Mouse (Mus musculus): ENCODE results near the gene Gnptab. TPM values are rescaled to one million over a fixed set of nuclear protein-coding genes. Genes with fewer than 3 reads are reported as not detected.

Gnptab gene
- polyA plus RNA-seq, 1 experiment = 7.5 TPM

GRCm38 (mm10) chr10:88354599-88354998, 24.3 kb upstream of the Gnptab start:
- H3K79me2 ChIP-seq (ENCODE audit: control insufficient read depth, insufficient read depth) = no peaks in the 10 kb centered on the region
- TF ChIP-seq MYOG (IDR thresholded peaks at IDR 0.05; ENCODE audit: control insufficient read depth, extremely low read depth, insufficient read length) (no peak), FOSL1 (IDR thresholded peaks at IDR 0.05; ENCODE audit: insufficient read depth, low read length, poor library complexity, severe bottlenecking) (no peak), CTCF (IDR thresholded peaks at IDR 0.05; ENCODE audit: control insufficient read depth, insufficient read depth, insufficient read length) (no peak), USF1 (IDR thresholded peaks at IDR 0.05; ENCODE audit: low read depth) (no peak), MAX (IDR thresholded peaks at IDR 0.05) (no peak), MYOD1 (IDR thresholded peaks at IDR 0.05; ENCODE audit: control insufficient read depth, insufficient read length, low read depth) (no peak), CEBPB (IDR thresholded peaks at IDR 0.05; ENCODE audit: low read depth) (no peak)
- H3K79me3 ChIP-seq (ENCODE audit: low read depth) = no peaks in the 10 kb centered on the region
- H3K27me3 ChIP-seq (ENCODE audit: control insufficient read depth, insufficient read depth, insufficient read length) = no peaks in the 10 kb centered on the region
- no peaks in the 10 kb centered on the region for H3K36me3 ChIP-seq (ENCODE audit: control insufficient read depth, insufficient read depth)
- no peak overlapping the region for H3K4me3 ChIP-seq (ENCODE audit: insufficient read depth, poor library complexity, severe bottlenecking)
- H3ac ChIP-seq (ENCODE audit: control insufficient read depth, insufficient read length, low read depth) = no peak overlapping the region

- no peak for TF ChIP-seq MAX (IDR thresholded peaks at IDR 0.05)
- no peak for TF ChIP-seq MYOD1 (IDR thresholded peaks at IDR 0.05; ENCODE audit: control insufficient read depth, insufficient read length, low read depth)
- no peak for TF ChIP-seq FOSL1 (IDR thresholded peaks at IDR 0.05; ENCODE audit: insufficient read depth, low read length, poor library complexity, severe bottlenecking)
- TF ChIP-seq CEBPB (IDR thresholded peaks at IDR 0.05; ENCODE audit: low read depth) = no peak
- TF ChIP-seq CTCF (IDR thresholded peaks at IDR 0.05; ENCODE audit: control insufficient read depth, insufficient read depth, insufficient read length) = no peak
- no peak for TF ChIP-seq USF1 (IDR thresholded peaks at IDR 0.05; ENCODE audit: low read depth)
- TF ChIP-seq MYOG (IDR thresholded peaks at IDR 0.05; ENCODE audit: control insufficient read depth, extremely low read depth, insufficient read length) = no peak
- no peaks in the 10 kb centered on the region for H3K79me2 ChIP-seq (ENCODE audit: control insufficient read depth, insufficient read depth)
These were observed 22.6 kb upstream of the Gnptab start for GRCm38 (mm10) chr10:88356114-88356982.

GRCm38 (mm10) chr10:88356983-88357559, 21.9 kb upstream of the Gnptab start:
- peak overlapping the region; percentile 85 for H3ac ChIP-seq (ENCODE audit: control insufficient read depth, insufficient read length, low read depth)
- no peaks in the 10 kb centered on the region for H3K27me3 ChIP-seq (ENCODE audit: control insufficient read depth, insufficient read depth, insufficient read length)
- H3K36me3 ChIP-seq (ENCODE audit: control insufficient read depth, insufficient read depth) = no peaks in the 10 kb centered on the region
- no peaks in the 10 kb centered on the region for H3K79me2 ChIP-seq (ENCODE audit: control insufficient read depth, insufficient read depth)
- TF ChIP-seq CTCF (IDR thresholded peaks at IDR 0.05; ENCODE audit: control insufficient read depth, insufficient read depth, insufficient read length) = no peak
- peak; percentile 92 for TF ChIP-seq CEBPB (IDR thresholded peaks at IDR 0.05; ENCODE audit: low read depth)
- no peaks in the 10 kb centered on the region for H3K79me3 ChIP-seq (ENCODE audit: low read depth)
- H3K4me3 ChIP-seq (ENCODE audit: insufficient read depth, poor library complexity, severe bottlenecking) = peak overlapping the region; percentile 39

More at GRCm38 (mm10) chr10:88356114-88356982, 22.6 kb upstream of the Gnptab start:
- Histone ChIP-seq H3ac (ENCODE audit: control insufficient read depth, insufficient read length, low read depth) (peak overlapping the region; percentile 85), H3K36me3 (ENCODE audit: control insufficient read depth, insufficient read depth) (no peaks in the 10 kb centered on the region), H3K27me3 (ENCODE audit: control insufficient read depth, insufficient read depth, insufficient read length) (no peaks in the 10 kb centered on the region), H3K4me3 (ENCODE audit: insufficient read depth, poor library complexity, severe bottlenecking) (peak overlapping the region; percentile 39), H3K79me3 (ENCODE audit: low read depth) (no peaks in the 10 kb centered on the region)

- no peak overlapping the region for H3K4me3 ChIP-seq (ENCODE audit: insufficient read depth, poor library complexity, severe bottlenecking)
- H3K27me3 ChIP-seq (ENCODE audit: control insufficient read depth, insufficient read depth, insufficient read length) = no peaks in the 10 kb centered on the region
- H3K79me3 ChIP-seq (ENCODE audit: low read depth) = no peaks in the 10 kb centered on the region
- H3ac ChIP-seq (ENCODE audit: control insufficient read depth, insufficient read length, low read depth) = no peak overlapping the region
- TF ChIP-seq MYOD1 (IDR thresholded peaks at IDR 0.05; ENCODE audit: control insufficient read depth, insufficient read length, low read depth) (no peak), CTCF (IDR thresholded peaks at IDR 0.05; ENCODE audit: control insufficient read depth, insufficient read depth, insufficient read length) (no peak), USF1 (IDR thresholded peaks at IDR 0.05; ENCODE audit: low read depth) (no peak), CEBPB (IDR thresholded peaks at IDR 0.05; ENCODE audit: low read depth) (no peak), MYOG (IDR thresholded peaks at IDR 0.05; ENCODE audit: control insufficient read depth, extremely low read depth, insufficient read length) (no peak), MAX (IDR thresholded peaks at IDR 0.05) (no peak), FOSL1 (IDR thresholded peaks at IDR 0.05; ENCODE audit: insufficient read depth, low read length, poor library complexity, severe bottlenecking) (no peak)
- no peaks in the 10 kb centered on the region for H3K79me2 ChIP-seq (ENCODE audit: control insufficient read depth, insufficient read depth)
- no peaks in the 10 kb centered on the region for H3K36me3 ChIP-seq (ENCODE audit: control insufficient read depth, insufficient read depth)
These were observed 16.7 kb upstream of the Gnptab start for GRCm38 (mm10) chr10:88362218-88362617.

GRCm38 (mm10) chr10:88364221-88364620, 14.7 kb upstream of the Gnptab start:
- Histone ChIP-seq H3ac (ENCODE audit: control insufficient read depth, insufficient read length, low read depth) (no peak overlapping the region), H3K36me3 (ENCODE audit: control insufficient read depth, insufficient read depth) (no peaks in the 10 kb centered on the region), H3K79me3 (ENCODE audit: low read depth) (no peaks in the 10 kb centered on the region), H3K4me3 (ENCODE audit: insufficient read depth, poor library complexity, severe bottlenecking) (no peak overlapping the region), H3K79me2 (ENCODE audit: control insufficient read depth, insufficient read depth) (no peaks in the 10 kb centered on the region), H3K27me3 (ENCODE audit: control insufficient read depth, insufficient read depth, insufficient read length) (no peaks in the 10 kb centered on the region)
- no peak for TF ChIP-seq FOSL1 (IDR thresholded peaks at IDR 0.05; ENCODE audit: insufficient read depth, low read length, poor library complexity, severe bottlenecking)
- no peak for TF ChIP-seq MYOD1 (IDR thresholded peaks at IDR 0.05; ENCODE audit: control insufficient read depth, insufficient read length, low read depth)
- no peak for TF ChIP-seq MYOG (IDR thresholded peaks at IDR 0.05; ENCODE audit: control insufficient read depth, extremely low read depth, insufficient read length)
- no peak for TF ChIP-seq MAX (IDR thresholded peaks at IDR 0.05)
- TF ChIP-seq CEBPB (IDR thresholded peaks at IDR 0.05; ENCODE audit: low read depth) = no peak
- TF ChIP-seq USF1 (IDR thresholded peaks at IDR 0.05; ENCODE audit: low read depth) = no peak
- TF ChIP-seq CTCF (IDR thresholded peaks at IDR 0.05; ENCODE audit: control insufficient read depth, insufficient read depth, insufficient read length) = no peak
